Mouse (Mus musculus) spleen, adult 2 months (tissue): ENCODE measurements around the gene Wnk2. TPM values are rescaled to one million over a fixed set of nuclear protein-coding genes. Genes with fewer than 3 reads are reported as not detected.

Experiments used
- DNase-seq, 2 experiments: peaks; one replicate each; pipeline versions ENCODE4 v3.0.0 to v3.0.0-alpha.2; 2012 to 2021; ENCODE audit warnings: low spot score in 2 of 2, low read depth in 1 of 2
- H3K27ac ChIP-seq: fragments of 200-500 bp; 2 replicates; pipeline ENCODE4 v1.5.1; 2012; ENCODE audit warnings: low read length, inconsistent platforms; ENCODE audit not compliant: insufficient read depth
- H3K27me3 ChIP-seq: fragments of 200-500 bp; 2 replicates; pipeline ENCODE4 v1.6.1; 2012; ENCODE audit warnings: mild to moderate bottlenecking, moderate library complexity, low read length, inconsistent platforms; ENCODE audit not compliant: control insufficient read depth, insufficient read depth
- H3K36me3 ChIP-seq: fragments of 200-500 bp; 2 replicates; pipeline ENCODE4 v1.6.1; 2012; ENCODE audit warnings: mild to moderate bottlenecking, low read length, inconsistent platforms; ENCODE audit not compliant: control insufficient read depth, insufficient read depth
- H3K4me1 ChIP-seq: fragments of 200-500 bp; 2 replicates; pipeline ENCODE4 v1.6.1; 2011; ENCODE audit warnings: inconsistent platforms; ENCODE audit not compliant: control insufficient read depth, insufficient read depth, insufficient read length
- H3K4me3 ChIP-seq: fragments of 200-500 bp; 2 replicates; pipeline ENCODE4 v1.5.1; 2011; ENCODE audit warnings: mild to moderate bottlenecking, inconsistent platforms; ENCODE audit not compliant: insufficient read depth, insufficient read length; ENCODE audit errors: extremely low read depth
- CTCF ChIP-seq: fragments of 200-500 bp; IDR thresholded peaks from 2 replicates; pipeline ENCODE4 v1.5.1; 2011; ENCODE audit warnings: mild to moderate bottlenecking, inconsistent platforms; ENCODE audit not compliant: insufficient read depth, insufficient read length, insufficient replicate concordance; ENCODE audit errors: extremely low read depth
- POLR2A ChIP-seq: fragments of 200-500 bp; IDR thresholded peaks from 2 replicates; pipeline ENCODE4 v1.6.1; 2011; ENCODE audit warnings: low read depth, low read length, inconsistent platforms
- WGBS: fragments of 180-500 bp; shearing (Covaris S2); methylation state at CpG from one replicate; pipeline ENCODE4 v1.1.7; 2018; 5-methylcytosine and 5-hydroxymethylcytosine counted together
- polyA plus RNA-seq: library from polyadenylated mRNA; depleted of rRNA; stranded (reverse); fragments of >200 nt; gene quantifications from 2 replicates; pipeline ENCODE4 v1.2.3, GENCODE M21; 2012

Gene Wnk2
- polyA plus RNA-seq, 1 experiment: 0.62 TPM

DNA sequence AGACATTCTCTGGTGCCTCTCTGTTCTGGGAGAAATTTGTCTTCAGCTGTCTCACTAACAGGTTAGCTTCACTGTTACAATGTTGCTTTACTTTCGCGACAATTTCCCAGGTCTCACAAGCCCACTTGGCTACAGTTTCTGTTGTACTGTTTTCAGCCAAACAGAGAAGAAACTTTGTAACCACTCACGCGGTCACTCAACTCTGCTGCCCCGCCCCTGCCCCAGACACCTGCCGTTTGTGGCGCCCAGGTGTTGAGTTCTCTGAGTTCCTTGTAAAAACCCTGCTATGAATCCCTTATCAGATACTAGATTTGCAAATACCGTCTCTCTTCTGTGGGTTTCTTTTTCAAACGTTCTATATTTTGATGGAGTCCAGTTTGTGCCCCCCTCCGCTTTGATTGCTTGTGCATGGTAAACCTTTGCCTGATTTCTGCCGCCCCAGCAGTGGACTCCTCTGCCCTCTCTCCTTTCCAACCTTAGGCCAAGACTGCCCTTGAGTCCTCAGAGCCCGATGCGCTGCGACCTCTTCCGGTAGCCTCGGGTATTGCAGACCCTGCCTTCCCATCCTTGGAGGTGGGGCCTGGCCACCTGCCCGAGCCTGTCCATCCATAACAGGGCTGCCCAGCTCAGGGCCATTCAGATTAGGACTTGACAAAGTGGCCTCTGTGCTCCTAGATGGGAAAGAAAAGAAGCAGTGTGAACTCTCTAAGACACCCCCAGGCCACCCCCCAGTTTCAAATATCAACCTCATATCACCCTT is 21.8 kb upstream of the Wnk2 start:
- WGBS: 34% methylated on average over 17 of the region's 17 CpGs
- no peaks in the 10 kb centered on the region for H3K36me3 ChIP-seq
- H3K4me3 ChIP-seq: no peak overlapping the region
- H3K27me3 ChIP-seq: no peaks in the 10 kb centered on the region
- no peak overlapping the region for H3K27ac ChIP-seq
- H3K4me1 ChIP-seq: no peaks in the 10 kb centered on the region
- TF ChIP-seq POLR2A (no peak), CTCF (peak; percentile 85)
- peak in 1 of 2 experiments; percentile 58 for DNase-seq

- TF ChIP-seq POLR2A: no peak
- TF ChIP-seq CTCF: no peak
- 72% methylated on average over 9 of the region's 9 CpGs for WGBS
Measured at GRCm38 (mm10) chr13:49167081-49167480, 19.3 kb upstream of the Wnk2 start.

GRCm38 (mm10) chr13:49163645-49164044 is 15.8 kb upstream of the Wnk2 start:
- no peak for DNase-seq
- Histone ChIP-seq H3K4me3 (no peak overlapping the region), H3K4me1 (no peaks in the 10 kb centered on the region), H3K27me3 (no peaks in the 10 kb centered on the region), H3K27ac (no peak overlapping the region), H3K36me3 (no peaks in the 10 kb centered on the region)
- WGBS: 65% methylated on average over 7 of the region's 7 CpGs
- TF ChIP-seq POLR2A (no peak), CTCF (no peak)

More at GRCm38 (mm10) chr13:49167081-49167480, 19.3 kb upstream of the Wnk2 start:
- no peaks in the 10 kb centered on the region for H3K4me1 ChIP-seq
- DNase-seq: no peak
- H3K4me3 ChIP-seq: no peak overlapping the region
- H3K27me3 ChIP-seq: no peaks in the 10 kb centered on the region
- no peak overlapping the region for H3K27ac ChIP-seq
- no peaks in the 10 kb centered on the region for H3K36me3 ChIP-seq

DNA sequence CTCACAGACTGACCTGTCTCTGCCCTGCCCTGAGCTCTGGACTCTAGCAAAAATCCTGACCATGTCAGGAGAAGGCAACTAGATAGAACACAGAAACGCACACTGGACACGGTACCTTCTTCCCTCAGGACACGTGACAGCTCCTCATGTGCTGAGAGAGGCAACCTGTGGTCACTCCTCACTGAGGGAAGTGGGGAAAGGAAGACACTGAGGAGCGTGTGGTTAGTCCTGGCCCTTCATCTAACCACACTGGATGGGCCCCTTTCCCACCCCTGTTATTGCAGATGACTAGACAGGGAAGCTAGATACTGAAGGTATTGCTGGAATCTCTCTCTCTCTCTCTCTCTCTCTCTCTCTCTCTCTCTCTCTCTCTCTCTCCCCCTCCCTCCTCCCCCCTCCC is 14.9 kb upstream of the Wnk2 start:
- TF ChIP-seq CTCF (no peak), POLR2A (no peak)
- no peak for DNase-seq
- WGBS: 3% methylated on average over 4 of the region's 4 CpGs
- Histone ChIP-seq H3K27ac (no peak overlapping the region), H3K36me3 (no peaks in the 10 kb centered on the region), H3K4me3 (no peak overlapping the region), H3K4me1 (no peaks in the 10 kb centered on the region), H3K27me3 (no peaks in the 10 kb centered on the region)

- TF ChIP-seq POLR2A (no peak), CTCF (no peak)
- WGBS: 54% methylated on average over 2 of the region's 2 CpGs
Measured at GRCm38 (mm10) chr13:49161236-49161635, 13.4 kb upstream of the Wnk2 start.

GRCm38 (mm10) chr13:49158040-49158713 is 10.4 kb upstream of the Wnk2 start:
- WGBS: 81% methylated on average over 10 of the region's 10 CpGs
- no peak for TF ChIP-seq CTCF
- TF ChIP-seq POLR2A: no peak
- H3K27ac ChIP-seq: no peak overlapping the region
- no peaks in the 10 kb centered on the region for H3K4me1 ChIP-seq
- no peaks in the 10 kb centered on the region for H3K27me3 ChIP-seq
- no peak overlapping the region for H3K4me3 ChIP-seq
- DNase-seq: no peak
- H3K36me3 ChIP-seq: no peaks in the 10 kb centered on the region

More at GRCm38 (mm10) chr13:49161236-49161635, 13.4 kb upstream of the Wnk2 start:
- H3K36me3 ChIP-seq: no peaks in the 10 kb centered on the region
- no peaks in the 10 kb centered on the region for H3K27me3 ChIP-seq
- H3K4me1 ChIP-seq: no peaks in the 10 kb centered on the region
- no peak overlapping the region for H3K4me3 ChIP-seq
- no peak for DNase-seq
- H3K27ac ChIP-seq: no peak overlapping the region

DNA sequence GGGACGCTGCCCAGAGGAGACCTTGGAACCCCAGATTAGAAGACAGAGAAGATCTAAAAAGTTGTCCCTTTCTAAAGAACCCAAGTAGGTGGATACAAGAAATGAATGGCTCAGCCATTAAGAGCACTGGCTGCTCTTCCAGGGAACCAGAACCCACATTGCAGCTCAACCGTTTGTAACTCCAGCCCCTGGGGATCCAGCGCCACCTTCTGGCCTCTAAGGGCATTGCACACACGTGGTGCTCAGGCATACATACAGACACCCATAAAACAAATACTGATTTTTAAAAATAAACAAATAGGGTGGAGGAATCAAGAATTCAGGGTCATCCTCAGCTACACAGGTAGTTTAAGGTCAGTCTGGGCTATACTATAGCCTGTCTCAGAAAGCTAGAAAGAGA is 8.8 kb upstream of the Wnk2 start:
- Histone ChIP-seq H3K4me3 (no peak overlapping the region), H3K36me3 (no peaks in the 10 kb centered on the region), H3K4me1 (no peaks in the 10 kb centered on the region), H3K27me3 (no peaks in the 10 kb centered on the region), H3K27ac (no peak overlapping the region)
- no peak for DNase-seq
- TF ChIP-seq POLR2A: no peak
- 0 out of 2 replicates have a peak, but pooled peaks have one; percentile 9 for TF ChIP-seq CTCF
- WGBS: 66% methylated on average over 4 of the region's 4 CpGs
